7 mouse cellular contexts compared by ENCODE assay signal in the genomic region with DNA sequence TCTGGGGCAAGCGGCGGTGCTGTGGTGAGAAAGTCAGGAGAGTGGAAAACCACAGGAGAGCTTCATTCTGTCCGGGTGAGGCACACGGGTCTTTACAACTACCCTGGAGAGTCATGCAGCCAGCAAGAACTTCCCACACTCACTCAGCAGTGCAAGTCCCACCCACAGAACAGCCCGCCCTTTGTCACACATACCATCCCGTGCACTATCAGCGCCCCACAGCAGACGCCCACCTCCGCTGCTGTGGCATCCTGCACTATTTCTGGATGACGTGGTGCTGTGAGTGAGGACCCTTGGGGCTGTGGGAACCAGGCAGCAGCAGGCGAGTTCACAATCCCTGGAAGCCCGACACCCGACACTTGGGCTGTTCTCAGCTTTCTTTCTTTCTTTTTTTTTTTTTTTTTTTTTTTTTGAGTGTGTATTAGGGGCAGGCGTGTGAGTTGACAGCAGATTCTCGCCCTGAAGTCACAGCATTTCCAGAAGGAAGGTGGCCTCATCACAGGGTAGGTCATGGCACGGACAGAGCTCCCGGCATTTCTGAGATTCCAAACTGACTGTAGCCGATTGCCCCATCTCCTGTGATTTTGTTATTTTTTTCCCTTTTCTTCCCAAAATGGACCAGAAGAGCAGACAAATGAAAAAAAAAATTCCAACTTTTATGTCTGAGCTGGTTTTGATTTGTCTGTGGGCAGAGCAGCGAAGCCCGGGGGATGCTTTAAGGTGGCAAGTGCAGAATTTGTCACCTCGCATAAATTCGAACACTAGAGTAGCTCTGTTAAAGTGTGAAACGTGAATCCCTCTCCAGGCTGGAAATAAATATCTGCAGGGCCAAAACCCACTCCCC. TPM values are rescaled to one million over a fixed set of nuclear protein-coding genes. Genes with fewer than 3 reads are reported as not detected.
DNase-seq lines count a peak whose midpoint lies in the region; ATAC-seq and TF ChIP-seq lines count a peak whose summit lies in the region.

No protein-coding gene starts in this region.

- H3K4me3 ChIP-seq in E14TG2a.4 (replicated peaks; ENCODE audit: low read length), result peak overlapping the region; percentile 13; the same call in 1 of the 2 replicates
- no peak overlapping the region for H3K4me3 ChIP-seq in liver, embryonic 16.5 days (ENCODE audit: low read depth, low read length)

- peak; percentile 70 for DNase-seq in Patski (ENCODE audit: low read depth, low spot score)
- DNase-seq in heart, postnatal 14 days, result peak; percentile 40 to 46
- no peak for DNase-seq in layer of hippocampus, adult 18-20 months (ENCODE audit: low spot score in 2 of 2)
- DNase-seq in B cell, adult 2 months, result no peak
- no peak for DNase-seq in urinary bladder, postnatal 14 days (ENCODE audit: low spot score)

- ATAC-seq in Patski, result peak; percentile 61
- peak; percentile 24; the same call in 1 of the 2 replicates for ATAC-seq in liver, embryonic 16.5 days (ENCODE audit: low read depth)

- 21% methylated on average over 23 of the region's 23 CpGs for WGBS in liver, embryonic 16.5 days (ENCODE audit: insufficient replicate concordance)

- H3K9me3 ChIP-seq in E14TG2a.4 (ENCODE audit: low read length), result 0 out of 2 replicates have a peak, but pooled peaks cover 7% of the 10 kb centered on the region
- no peaks in the 10 kb centered on the region for H3K9me3 ChIP-seq in liver, embryonic 16.5 days (replicated peaks; ENCODE audit: control insufficient read depth, low read length)

- POLR2A ChIA-PET in Patski (lab: Charles Lee), result interaction anchor here (1.0 to 1.1 kb wide), 3 partner anchors 9 to 57 kb away, joined by 3 to 4 read pairs (median 3); no protein-coding TSS in a partner anchor

- CTCF ChIA-PET in Patski (lab: Charles Lee), result interaction anchor here (0.6 to 1.3 kb wide), 5 partner anchors 11 to 87 kb away, joined by 3 read pairs; no protein-coding TSS in a partner anchor

- TF ChIP-seq CTCF in E14TG2a.4 (conservative IDR thresholded peaks at IDR 0.05; ENCODE audit: low read length), result no peak
- no peak for TF ChIP-seq CTCF in Patski (IDR thresholded peaks at IDR 0.05)

- in situ Hi-C loops in Patski (cut with MboI; ENCODE audit: low pct_unique_long_range_greater_than_20kb), result loop anchor here (5.0 kb wide), 1 partner anchor 48 kb away; no protein-coding TSS in a partner anchor

- intact Hi-C loops in heart, postnatal 14 days (cut with DNase I), result no loop called here

- peak overlapping the region; percentile 15; the same call in 1 of the 2 replicates for H3K4me2 ChIP-seq in liver, embryonic 16.5 days (ENCODE audit: low read depth, low read length)

- H3K27ac ChIP-seq in liver, embryonic 16.5 days (ENCODE audit: low read length), result no peak overlapping the region

- H3K27me3 ChIP-seq in E14TG2a.4 (ENCODE audit: insufficient read depth, low read length) (no peaks in the 10 kb centered on the region; the same call in none of the 2 replicates), Patski (no peaks in the 10 kb centered on the region)
- peaks cover 12% of the 10 kb centered on the region for H3K27me3 ChIP-seq in liver, embryonic 16.5 days (ENCODE audit: control insufficient read depth, insufficient read depth, low read depth, low read length)

- peaks cover 5% of the 10 kb centered on the region; the same call in 1 of the 2 replicates for H3K4me1 ChIP-seq in E14TG2a.4 (replicated peaks; ENCODE audit: low read depth, low read length)
- H3K4me1 ChIP-seq in liver, embryonic 16.5 days (ENCODE audit: control insufficient read depth, low read depth, low read length), result no peaks in the 10 kb centered on the region

- H3K36me3 ChIP-seq in E14TG2a.4 (ENCODE audit: insufficient read depth, low read length), result no peaks in the 10 kb centered on the region
- H3K36me3 ChIP-seq in liver, embryonic 16.5 days (ENCODE audit: control insufficient read depth, insufficient read depth), result no peaks in the 10 kb centered on the region

- no peak overlapping the region for H3K9ac ChIP-seq in liver, embryonic 16.5 days (ENCODE audit: low read depth, low read length)

RNA-seq across cellular contexts. Expression of gene Adarb1, which starts 31.5 kb away (rescaled TPM):
- 12.4 TPM for polyA plus RNA-seq in Patski (2021)
- 10 to 100 TPM; 22.9 to 25.9 TPM for total RNA-seq in heart, postnatal 14 days (2021)
- polyA plus RNA-seq in liver, embryonic 16.5 days (2015; fragmentation: Nextera tagmentation; extraction: Ambion mirVana), result 1.1 and 1.5 TPM in 2 replicates
- 100 to 1,000 TPM; 111 to 119 TPM for total RNA-seq in layer of hippocampus, adult 18-20 months (2021)

Comparison
In these comparisons a context has a peak if more than half of its experiments do, and no peak if none do; other contexts are left out.
1. DNase-seq: peak in Patski (single experiment) and heart, postnatal 14 days (2 of 2); none in layer of hippocampus, adult 18-20 months (0 of 2), B cell, adult 2 months (0 of 2) and urinary bladder, postnatal 14 days (single experiment).
2. RNA of gene Adarb1, which starts 31.5 kb away (total RNA-seq): 111 to 119 TPM in layer of hippocampus, adult 18-20 months; 22.9 to 25.9 TPM in heart, postnatal 14 days; every median in the first group is over 4 times any median in the second.